Mouse (Mus musculus) myocyte (in vitro differentiated cells): ENCODE results near the gene Rabep1.

ENCODE experiments used
- E2F4 ChIP-seq: IDR thresholded peaks from one replicate; pipeline ENCODE4 v1.6.1; 2011; ENCODE audit warnings: mild to moderate bottlenecking, control low read depth, moderate library complexity; ENCODE audit not compliant: insufficient read depth
- MYOD1 ChIP-seq, 3 experiments: IDR thresholded peaks; one replicate each; pipeline ENCODE4 v1.6.1; 2011; ENCODE audit warnings: control low read depth in 2 of 3, low read depth in 2 of 3, mild to moderate bottlenecking in 2 of 3, moderate library complexity in 1 of 3; ENCODE audit not compliant: insufficient read length in 2 of 3, control insufficient read depth in 1 of 3
- MYOG ChIP-seq, 3 experiments: IDR thresholded peaks; one replicate each; pipeline ENCODE4 v1.6.1; 2011; ENCODE audit warnings: control low read depth in 2 of 3, low read depth in 2 of 3, mild to moderate bottlenecking in 2 of 3; ENCODE audit not compliant: insufficient read length in 2 of 3, control insufficient read depth in 1 of 3, insufficient read depth in 1 of 3
- POLR2A ChIP-seq: IDR thresholded peaks from one replicate; pipeline ENCODE4 v1.6.1; 2011; ENCODE audit warnings: low read depth, mild to moderate bottlenecking, control low read depth, moderate library complexity; ENCODE audit not compliant: insufficient read length
- POLR2AphosphoS2 ChIP-seq: IDR thresholded peaks from one replicate; pipeline ENCODE4 v1.6.1; 2011; ENCODE audit warnings: low read depth, control low read depth; ENCODE audit not compliant: insufficient read length
- TCF3 ChIP-seq: IDR thresholded peaks from one replicate; pipeline ENCODE4 v1.6.1; 2011; ENCODE audit warnings: low read depth, control low read depth; ENCODE audit not compliant: insufficient read length

- no peak for TF ChIP-seq MYOD1 (IDR thresholded peaks at IDR 0.05; ENCODE audit: control insufficient read depth in 1 of 3, insufficient read length in 2 of 3, low read depth in 2 of 3)
- no peak for TF ChIP-seq POLR2A
- TF ChIP-seq E2F4 = no peak
- TF ChIP-seq TCF3 = no peak
- no peak for TF ChIP-seq MYOG (IDR thresholded peaks at IDR 0.05; ENCODE audit: control insufficient read depth in 1 of 3, insufficient read depth in 1 of 3, insufficient read length in 2 of 3, low read depth in 2 of 3)
- no peak for TF ChIP-seq POLR2AphosphoS2
Observed at GRCm38 (mm10) chr11:70944935-70945817, 100.6 kb downstream of the Rabep1 start.
